Mouse (Mus musculus): Measurements from ENCODE around the gene Spo11. TPM values are rescaled to one million over a fixed set of nuclear protein-coding genes. Genes with fewer than 3 reads are reported as not detected.

Gene Spo11
- total and polyA plus RNA-seq, 3 experiments: 0.16 to 0.34 TPM; not detected in 1

- Histone ChIP-seq H3K4me2 (ENCODE audit: insufficient read depth, low read depth, poor library complexity, severe bottlenecking) (no peak overlapping the region), H3K79me2 (replicated peaks; ENCODE audit: control insufficient read depth, extremely low read depth, insufficient read depth, poor library complexity, severe bottlenecking) (no peaks in the 10 kb centered on the region), H3K27ac (ENCODE audit: insufficient read depth, low read depth) (no peak overlapping the region; the same call in none of the 2 replicates), H3K4me3 (replicated peaks in 1 of 3; ENCODE audit: low read depth in 2 of 3, low read length in 2 of 3, poor library complexity in 1 of 3) (peak overlapping the region in 1 of 3 experiments; percentile 21), H3K9me3 (replicated peaks; ENCODE audit: low read length) (peaks cover 15% of the 10 kb centered on the region), H3K4me1 (ENCODE audit: control insufficient read depth in 1 of 2, insufficient read depth in 2 of 2) (peaks cover 0 to 29% of the 10 kb centered on the region in 2 experiments; a peak in 2 of 4 replicates), H3K27me3 (replicated peaks) (no peaks in the 10 kb centered on the region), H3K36me3 (replicated peaks in 1 of 2; ENCODE audit: control insufficient read depth in 1 of 2, insufficient read depth in 1 of 2, low read length in 1 of 2) (no peaks in the 10 kb centered on the region), H3K9ac (ENCODE audit: insufficient read depth, low read depth) (no peak overlapping the region)
- in situ Hi-C loops (cut with MboI; ENCODE audit: low pct_ligation_motif_present, low pct_unique_long_range_greater_than_20kb, low sequenced_read_pairs): loop anchor here (5.0 kb wide), 1 partner anchor 35 kb away; no protein-coding TSS in a partner anchor
- TF ChIP-seq IRF4 (IDR thresholded peaks at IDR 0.05; ENCODE audit: low read depth, low read length) (0 out of 2 replicates have a peak, but pooled peaks have one; percentile 12), SIN3A (IDR thresholded peaks at IDR 0.05; ENCODE audit: low read length) (0 out of 2 replicates have a peak, but pooled peaks have one; percentile 30), HCFC1 (IDR thresholded peaks at IDR 0.05; ENCODE audit: low read depth, low read length) (no peak), MEF2A (IDR thresholded peaks at IDR 0.05; ENCODE audit: borderline replicate concordance, low read depth, low read length) (no peak), ELF1 (IDR thresholded peaks at IDR 0.05; ENCODE audit: low read depth, low read length) (no peak), RCOR1 (conservative IDR thresholded peaks at IDR 0.05; ENCODE audit: low read depth, low read length) (no peak), MXI1 (IDR thresholded peaks at IDR 0.05; ENCODE audit: low read depth, low read length) (no peak)
- dilution Hi-C loops (cut with MboI; ENCODE audit: extremely low pct_ligation_motif_present, extremely low pct_unique_long_range_greater_than_20kb, low sequenced_read_pairs): no loop called here
- DNase-seq (ENCODE audit: extremely low read depth): peak; percentile 58
Measured at GRCm38 (mm10) chr2:172937326-172938190, 39.9 kb upstream of the Spo11 start.

- in situ Hi-C loops (cut with MboI; ENCODE audit: low pct_ligation_motif_present, low pct_unique_long_range_greater_than_20kb, low sequenced_read_pairs): loop anchor here (5.0 kb wide), 1 partner anchor 37 kb away; no protein-coding TSS in a partner anchor
Measured at GRCm38 (mm10) chr2:172938761-172939638, 38.5 kb upstream of the Spo11 start.

More at GRCm38 (mm10) chr2:172938761-172939638, 38.5 kb upstream of the Spo11 start:
- no peaks in the 10 kb centered on the region for H3K36me3 ChIP-seq (replicated peaks in 1 of 2; ENCODE audit: control insufficient read depth in 1 of 2, insufficient read depth in 1 of 2, low read length in 1 of 2)
- dilution Hi-C loops (cut with MboI; ENCODE audit: extremely low pct_ligation_motif_present, extremely low pct_unique_long_range_greater_than_20kb, low sequenced_read_pairs): no loop called here
- peaks cover 15% of the 10 kb centered on the region for H3K9me3 ChIP-seq (replicated peaks; ENCODE audit: low read length)
- DNase-seq (ENCODE audit: extremely low read depth): no peak
- no peaks in the 10 kb centered on the region for H3K27me3 ChIP-seq (replicated peaks)
- H3K79me2 ChIP-seq (replicated peaks; ENCODE audit: control insufficient read depth, extremely low read depth, insufficient read depth, poor library complexity, severe bottlenecking): no peaks in the 10 kb centered on the region
- peaks cover 0 to 38% of the 10 kb centered on the region in 2 experiments; a peak in 2 of 4 replicates for H3K4me1 ChIP-seq (ENCODE audit: control insufficient read depth in 1 of 2, insufficient read depth in 2 of 2)
- no peak overlapping the region for H3K4me3 ChIP-seq (replicated peaks in 1 of 3; ENCODE audit: low read depth in 2 of 3, low read length in 2 of 3, poor library complexity in 1 of 3)
- TF ChIP-seq NRF1 (IDR thresholded peaks at IDR 0.05; ENCODE audit: low read depth, low read length): no peak
- no peak for TF ChIP-seq ETS1 (conservative IDR thresholded peaks at IDR 0.05; ENCODE audit: low read depth, low read length)
- no peak for TF ChIP-seq MAFK (IDR thresholded peaks at IDR 0.05; ENCODE audit: insufficient replicate concordance, low read length)
- TF ChIP-seq CTCF (conservative IDR thresholded peaks at IDR 0.05 in 1 of 2, IDR thresholded peaks at IDR 0.05 in 1 of 2; ENCODE audit: low read depth in 2 of 2, low read length in 2 of 2): no peak
- no peak for TF ChIP-seq RAD21 (IDR thresholded peaks at IDR 0.05; ENCODE audit: low read depth, low read length)
- TF ChIP-seq ELF1 (IDR thresholded peaks at IDR 0.05; ENCODE audit: low read depth, low read length): no peak
- no peak for TF ChIP-seq KAT2A (IDR thresholded peaks at IDR 0.05; ENCODE audit: insufficient replicate concordance, low read length)
- TF ChIP-seq MAX (IDR thresholded peaks at IDR 0.05; ENCODE audit: low read length): no peak
- TF ChIP-seq MYC (IDR thresholded peaks at IDR 0.05; ENCODE audit: low read depth, low read length): no peak
- TF ChIP-seq POLR2A (IDR thresholded peaks at IDR 0.05; ENCODE audit: low read depth, low read length): no peak
- TF ChIP-seq ZC3H11A (IDR thresholded peaks at IDR 0.05; ENCODE audit: low read depth, low read length): no peak
- TF ChIP-seq BHLHE40 (IDR thresholded peaks at IDR 0.05; ENCODE audit: low read depth, low read length): no peak
- no peak overlapping the region for H3K9ac ChIP-seq (ENCODE audit: insufficient read depth, low read depth)
- no peak overlapping the region for H3K4me2 ChIP-seq (ENCODE audit: insufficient read depth, low read depth, poor library complexity, severe bottlenecking)
- no peak overlapping the region for H3K27ac ChIP-seq (ENCODE audit: insufficient read depth, low read depth)

Data from CH12.LX (cell line).